Mouse (Mus musculus) lung, adult 2 months (tissue): Measurements from ENCODE around the gene Arntl2.

Experiments
- CTCF ChIP-seq: fragments of 200-500 bp; IDR thresholded peaks from 2 replicates; pipeline ENCODE4 v1.5.1; 2011; ENCODE audit warnings: mild to moderate bottlenecking, low read length, control low read depth; ENCODE audit not compliant: insufficient read depth
- POLR2A ChIP-seq: fragments of 200-500 bp; IDR thresholded peaks from 2 replicates; pipeline ENCODE4 v1.6.1; 2011; ENCODE audit warnings: low read depth, mild to moderate bottlenecking, control low read depth, low read length, borderline replicate concordance; ENCODE audit errors: extremely low read depth

DNA sequence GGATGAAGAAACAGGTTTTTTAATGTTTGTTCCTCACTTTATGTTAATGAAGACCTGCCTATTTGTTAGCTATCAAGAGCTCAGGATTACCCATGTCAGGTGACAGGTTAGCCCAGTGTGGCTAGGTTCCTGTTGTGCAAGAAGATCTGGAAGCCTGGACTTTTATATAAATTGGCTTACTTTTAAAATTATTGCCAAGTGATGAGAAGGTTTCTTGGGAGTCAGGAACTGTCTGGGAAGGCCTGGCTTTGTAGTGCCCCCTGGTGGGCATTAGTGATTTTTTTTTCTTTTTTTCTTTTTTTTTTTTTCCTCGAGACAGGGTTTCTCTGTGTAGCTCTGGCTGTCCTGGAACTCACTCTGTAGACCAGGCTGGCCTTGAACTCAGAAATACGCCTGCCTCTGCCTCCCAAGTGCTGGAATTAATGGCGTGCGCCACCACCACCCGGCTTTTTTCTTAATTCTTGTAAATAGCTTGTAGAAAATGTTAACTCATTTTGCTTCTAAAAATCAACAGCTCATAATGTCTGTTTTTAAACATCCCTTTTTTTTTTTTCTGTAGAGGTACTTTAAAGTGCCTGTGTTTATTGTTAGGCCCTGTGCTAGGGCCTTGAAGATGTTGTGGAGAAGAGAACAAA lies 33.5 kb upstream of the Arntl2 start:
- TF ChIP-seq CTCF, result peak; percentile 33
- no peak for TF ChIP-seq POLR2A
